Mouse (Mus musculus) forebrain, embryonic 11.5 days (tissue): ENCODE data around the gene Zbed4. TPM values are rescaled to one million over a fixed set of nuclear protein-coding genes. Genes with fewer than 3 reads are reported as not detected.
"Not testable (repeated sequence)": the region's sequence is repeated elsewhere in the genome, so short reads cannot be mapped to it uniquely, and the experiment has no call there.

Source experiments
- ATAC-seq: fragments of 200-750 bp; cut with Nextera tagmentation; replicated peaks from 2 replicates; pipeline ENCODE4 v1.8.0; 2017; ENCODE audit warnings: moderate TSS enrichment; ENCODE audit not compliant: low FRiP score
- DNase-seq: peaks from one replicate; pipeline ENCODE4 v3.0.0-alpha.2; 2017; ENCODE audit warnings: low spot score
- H3K27ac ChIP-seq: fragments of 300-500 bp; sonication (generic); 2 replicates; pipeline ENCODE4 v1.5.1; 2014; ENCODE audit warnings: low read depth, low read length
- H3K27me3 ChIP-seq: fragments of 300-500 bp; sonication (generic); 2 replicates; pipeline ENCODE4 v1.6.1; 2014; ENCODE audit warnings: mild to moderate bottlenecking, low read length, mixed read lengths; ENCODE audit not compliant: control insufficient read depth, insufficient read depth
- H3K36me3 ChIP-seq: fragments of 300-500 bp; sonication (generic); 2 replicates; pipeline ENCODE4 v1.6.1; 2014; ENCODE audit warnings: mild to moderate bottlenecking, low read length, moderate library complexity, mixed read lengths; ENCODE audit not compliant: control insufficient read depth, insufficient read depth
- H3K4me1 ChIP-seq: fragments of 300-500 bp; sonication (generic); replicated peaks from 2 replicates; pipeline ENCODE4 v1.6.1; 2014; ENCODE audit warnings: low read length, mixed read lengths; ENCODE audit not compliant: control insufficient read depth, insufficient read depth
- H3K4me2 ChIP-seq: fragments of 300-500 bp; sonication (generic); 2 replicates; pipeline ENCODE4 v1.6.1; 2014; ENCODE audit warnings: low read depth, mild to moderate bottlenecking, low read length, moderate library complexity, mixed read lengths; ENCODE audit not compliant: severe bottlenecking
- H3K4me3 ChIP-seq: fragments of 300-500 bp; sonication (generic); 2 replicates; pipeline ENCODE4 v1.5.1; 2014; ENCODE audit warnings: low read depth, low read length
- H3K9ac ChIP-seq: fragments of 300-500 bp; sonication (generic); 2 replicates; pipeline ENCODE4 v1.6.1; 2014; ENCODE audit warnings: low read length
- H3K9me3 ChIP-seq: fragments of 300-500 bp; sonication (generic); 2 replicates; pipeline ENCODE4 v1.6.1; 2016; ENCODE audit warnings: low read length, mixed read lengths; ENCODE audit not compliant: control insufficient read depth
- WGBS: fragments of 180-500 bp; shearing (Covaris S2); extraction: QIAGEN DNeasy Blood & Tissue Kit; methylation state at CpG from one replicate; pipeline ENCODE4 v1.1.7; 2014; 5-methylcytosine and 5-hydroxymethylcytosine counted together
- polyA plus RNA-seq: library from polyadenylated mRNA; unstranded; fragments of >200 nt; fragmentation: Nextera tagmentation; extraction: Ambion mirVana; gene quantifications from 2 replicates; pipeline ENCODE4 v1.2.1, GENCODE M21; 2014

Gene Zbed4
- polyA plus RNA-seq, 1 experiment from 2014 or later = 43.6 TPM

DNA sequence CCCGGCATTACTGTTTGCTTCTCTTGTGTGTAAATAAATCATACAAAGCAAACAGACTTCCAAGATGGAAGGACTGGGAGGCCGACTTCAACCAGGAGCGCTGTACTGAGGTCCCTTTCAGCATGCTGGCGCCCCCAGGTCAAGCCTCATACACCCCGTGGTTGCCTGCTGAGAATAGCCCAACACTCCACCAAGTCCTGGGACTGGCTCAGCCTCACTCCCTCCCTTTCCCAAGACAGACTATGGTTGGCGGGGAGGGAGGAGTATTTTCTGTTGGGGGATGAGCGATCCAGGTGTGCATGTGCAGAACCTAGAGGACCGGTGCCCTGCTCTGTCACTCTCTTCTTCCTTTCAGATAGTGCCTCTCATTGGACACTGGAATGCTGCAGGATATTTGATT, 56.7 kb downstream of the Zbed4 start:
- H3K9ac ChIP-seq = no peak overlapping the region

DNA sequence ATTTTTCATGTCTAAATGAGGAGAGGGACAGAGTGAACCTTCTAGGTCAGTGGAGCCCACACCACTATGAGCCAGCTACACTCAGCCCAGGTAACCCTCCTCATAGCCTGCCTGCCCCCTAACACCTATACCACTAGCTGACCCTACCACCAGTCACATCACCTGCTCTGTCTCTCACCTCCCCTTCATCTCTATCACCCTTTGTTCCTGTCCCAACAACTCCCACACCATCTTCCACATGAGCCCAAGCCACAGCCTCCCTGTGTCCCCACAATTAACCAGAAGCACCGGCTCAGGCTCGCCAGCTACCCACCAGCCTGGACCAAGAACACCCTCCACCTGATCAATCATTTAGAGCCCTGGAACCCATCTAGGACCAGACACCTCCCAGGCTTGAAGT, 58.9 kb downstream of the Zbed4 start:
- H3K9me3 ChIP-seq = no peaks in the 10 kb centered on the region
- no peak overlapping the region for H3K9ac ChIP-seq
- no peak overlapping the region for H3K4me2 ChIP-seq
- DNase-seq (no peak), ATAC-seq (no peak)
- H3K4me1 ChIP-seq = no peaks in the 10 kb centered on the region
- H3K27me3 ChIP-seq = no peaks in the 10 kb centered on the region
- H3K36me3 ChIP-seq = peaks cover 5% of the 10 kb centered on the region; the same call in 1 of the 2 replicates
- no peak overlapping the region for H3K4me3 ChIP-seq
- H3K27ac ChIP-seq = no peak overlapping the region
- WGBS = 96% methylated on average over 2 of the region's 2 CpGs

More for the DNA sequence above, 56.7 kb downstream of the Zbed4 start:
- Histone ChIP-seq H3K4me3 (no peak overlapping the region), H3K36me3 (peaks cover 6% of the 10 kb centered on the region; the same call in 1 of the 2 replicates), H3K4me2 (no peak overlapping the region), H3K4me1 (no peaks in the 10 kb centered on the region), H3K27ac (no peak overlapping the region), H3K27me3 (no peaks in the 10 kb centered on the region), H3K9me3 (no peaks in the 10 kb centered on the region)
- ATAC-seq = no peak
- WGBS = 88% methylated on average over 8 of the region's 8 CpGs
- no peak for DNase-seq

DNA sequence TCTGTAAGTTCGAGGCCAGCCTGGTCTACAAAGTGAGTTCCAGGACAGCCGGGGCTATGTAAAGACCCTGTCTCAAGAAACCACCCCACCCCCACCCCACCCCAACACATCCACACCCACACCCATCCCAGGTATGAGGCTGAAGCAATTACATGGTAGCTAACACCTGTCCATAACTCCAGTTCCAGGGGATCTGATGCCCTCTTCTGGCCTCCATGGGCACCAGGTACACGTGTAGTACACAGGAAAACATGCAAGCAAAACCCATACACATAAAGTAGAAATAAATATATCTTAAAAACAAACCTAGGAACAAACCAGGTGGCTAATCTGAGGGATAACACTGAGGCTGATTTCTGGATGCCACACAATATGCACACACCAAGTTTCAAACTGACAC, 61.8 kb downstream of the Zbed4 start:
- Histone ChIP-seq H3K4me2 (no peak overlapping the region), H3K9me3 (no peaks in the 10 kb centered on the region), H3K27me3 (no peaks in the 10 kb centered on the region), H3K36me3 (no peaks in the 10 kb centered on the region; the same call in 1 of the 2 replicates), H3K4me3 (no peak overlapping the region), H3K9ac (no peak overlapping the region), H3K27ac (no peak overlapping the region), H3K4me1 (no peaks in the 10 kb centered on the region)
- DNase-seq (no peak), ATAC-seq (no peak)
- WGBS = 91% methylated on average over 3 of the region's 3 CpGs

DNA sequence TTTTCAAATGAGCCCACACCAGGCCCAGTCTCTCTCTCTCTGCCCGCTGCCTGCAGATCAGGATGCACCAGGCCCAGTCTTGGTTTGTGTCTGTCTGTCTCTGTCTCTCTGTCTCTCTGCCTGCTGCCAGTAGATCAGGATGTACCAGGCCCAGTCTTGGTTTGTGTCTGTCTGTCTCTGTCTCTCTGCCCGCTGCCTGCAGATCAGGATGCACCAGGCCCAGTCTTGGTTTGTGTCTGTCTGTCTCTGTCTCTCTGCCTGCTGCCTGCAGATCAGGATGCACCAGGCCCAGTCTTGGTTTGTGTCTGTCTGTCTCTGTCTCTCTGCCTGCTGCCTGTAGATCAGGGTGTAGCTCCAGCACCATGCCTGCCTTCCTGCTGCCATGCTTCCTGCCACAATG, 62.4 kb downstream of the Zbed4 start:
- ATAC-seq, H3K9me3 ChIP-seq, H3K36me3 ChIP-seq, H3K4me1 ChIP-seq, H3K27me3 ChIP-seq, DNase-seq, H3K4me2 ChIP-seq, H3K4me3 ChIP-seq, H3K9ac ChIP-seq, H3K27ac ChIP-seq: not testable (repeated sequence)
- WGBS = 90% methylated on average over 2 of the region's 2 CpGs

DNA sequence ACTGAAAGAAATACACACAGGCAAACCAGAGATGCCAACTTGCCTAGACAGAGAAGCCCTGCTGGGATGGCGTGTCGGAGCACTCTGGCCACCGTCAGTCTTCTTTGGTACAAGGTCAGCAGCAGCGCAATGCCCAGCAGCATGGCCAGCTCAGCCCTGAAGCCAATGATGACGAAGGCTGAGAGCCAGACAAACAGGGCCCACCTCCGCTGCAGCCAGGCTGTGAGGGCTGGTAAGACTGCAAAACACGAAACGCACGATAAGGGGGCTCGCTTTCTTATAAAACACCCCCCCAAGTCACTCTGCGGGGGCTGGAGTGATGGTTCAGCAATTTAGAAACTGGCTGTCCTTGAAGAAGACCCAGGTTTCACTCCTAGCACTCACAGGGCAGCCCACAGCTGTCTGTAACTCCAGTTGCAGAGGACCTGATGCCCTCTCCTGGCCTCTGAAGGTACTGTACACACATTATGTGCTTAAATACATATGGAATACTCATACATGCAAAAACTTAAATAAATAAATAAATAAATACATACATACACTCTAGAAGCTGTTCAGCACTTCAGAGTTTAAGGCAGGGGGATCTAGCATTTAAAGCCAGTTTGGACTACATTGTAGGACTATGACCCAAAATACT, 63.1 kb downstream of the Zbed4 start:
- Histone ChIP-seq H3K27ac (no peak overlapping the region), H3K9me3 (no peaks in the 10 kb centered on the region), H3K27me3 (no peaks in the 10 kb centered on the region), H3K36me3 (no peaks in the 10 kb centered on the region; the same call in 1 of the 2 replicates), H3K4me3 (no peak overlapping the region), H3K4me1 (peaks cover 3% of the 10 kb centered on the region; the same call in 1 of the 2 replicates), H3K4me2 (no peak overlapping the region), H3K9ac (no peak overlapping the region)
- ATAC-seq = no peak
- DNase-seq = no peak
- 92% methylated on average over 11 of the region's 11 CpGs for WGBS

DNA sequence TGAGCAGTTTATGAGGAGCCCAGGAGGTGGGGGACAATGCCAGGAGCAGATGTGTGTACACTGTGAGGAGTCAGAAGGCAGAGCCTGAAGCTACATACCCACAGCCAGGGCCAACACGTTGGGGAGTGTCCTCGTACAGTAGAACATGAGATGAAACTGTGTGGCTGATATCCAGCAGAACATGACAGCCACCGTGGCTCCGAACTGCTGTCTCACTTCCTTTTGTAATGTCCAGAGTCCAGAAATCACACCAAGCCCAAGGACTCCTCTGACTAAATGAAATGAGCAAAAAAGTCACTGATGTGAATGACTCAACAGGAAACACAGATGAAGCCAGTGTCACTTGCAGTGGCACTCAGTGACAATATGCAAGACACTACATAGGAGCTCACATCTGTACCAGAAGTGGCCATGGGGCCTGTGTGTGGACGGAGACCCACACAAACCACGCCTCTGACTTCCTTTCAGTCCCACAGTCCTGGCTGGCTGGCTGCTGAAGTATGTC, 63.8 kb downstream of the Zbed4 start:
- 93% methylated on average over 6 of the region's 6 CpGs for WGBS
- Histone ChIP-seq H3K4me1 (peaks cover 5% of the 10 kb centered on the region; the same call in 1 of the 2 replicates), H3K4me2 (no peak overlapping the region), H3K27ac (no peak overlapping the region), H3K4me3 (no peak overlapping the region), H3K9me3 (no peaks in the 10 kb centered on the region), H3K9ac (no peak overlapping the region), H3K36me3 (no peaks in the 10 kb centered on the region; the same call in 1 of the 2 replicates), H3K27me3 (no peaks in the 10 kb centered on the region)
- ATAC-seq (no peak), DNase-seq (no peak)

DNA sequence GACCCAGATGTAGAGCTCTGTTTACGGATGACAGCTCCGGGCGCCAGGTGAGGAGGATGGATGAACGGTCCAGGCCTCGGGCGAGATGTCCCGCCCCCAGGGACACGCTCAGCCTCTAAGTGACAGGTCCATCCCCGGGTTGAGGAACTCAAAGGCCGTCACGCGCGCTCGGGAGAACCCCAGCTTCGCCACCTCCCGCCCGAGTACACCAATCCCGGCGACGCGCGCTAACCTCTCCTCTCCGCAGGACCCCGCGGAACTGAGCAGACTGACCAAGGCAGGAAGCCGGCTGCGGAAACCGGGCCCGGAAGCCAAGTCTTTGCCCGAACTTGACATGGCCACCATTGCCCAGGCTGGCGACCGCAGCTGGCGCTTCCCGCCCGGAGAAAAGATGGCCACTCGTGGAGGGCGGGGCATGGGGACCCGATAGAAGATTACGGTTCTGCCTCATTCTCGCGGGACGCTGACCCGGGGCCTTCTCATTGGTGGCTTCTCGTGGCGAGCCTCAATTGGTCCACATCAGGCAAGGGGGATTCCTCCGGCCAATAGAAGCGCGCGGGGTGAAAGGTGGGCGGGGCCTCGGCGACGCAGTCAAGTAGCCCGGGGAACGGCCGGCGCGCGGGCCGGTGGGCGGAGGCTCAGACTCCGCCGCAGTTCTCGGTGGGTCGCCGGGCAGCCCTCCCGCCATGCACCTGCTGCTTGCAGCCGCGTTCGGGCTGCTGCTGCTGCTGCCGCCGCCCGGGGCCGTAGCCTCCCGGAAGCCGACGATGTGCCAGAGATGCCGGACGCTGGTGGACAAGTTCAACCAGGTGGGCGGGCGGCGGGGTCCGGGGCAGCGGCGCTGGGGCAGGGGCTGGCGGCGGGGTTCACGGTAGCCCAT, 67.8 kb downstream of the Zbed4 start, which contains the start of the genes Alg12 and Creld2:
Alg12 (minus strand) TSS at position 293 of the 880 bp plus-strand sequence.
Creld2 (plus strand) TSS at position 621 of the 880 bp plus-strand sequence.
- Histone ChIP-seq H3K4me2 (peak within 1 kb of the TSS; percentile 88), H3K4me3 (peak within 1 kb of the TSS; percentile 82), H3K9ac (peak within 1 kb of the TSS; percentile 87), H3K4me1 (peaks cover 9% of the 10 kb centered on the region; the same call in 1 of the 2 replicates), H3K9me3 (no peaks in the 10 kb centered on the region), H3K36me3 (peaks cover 7% of the 10 kb centered on the region; the same call in 1 of the 2 replicates), H3K27me3 (no peaks in the 10 kb centered on the region), H3K27ac (peak within 1 kb of the TSS; percentile 39; the same call in 1 of the 2 replicates)
- DNase-seq (peak; percentile 100), ATAC-seq (peak; percentile 99)
- WGBS = under 1% methylated on average over 77 of the region's 88 CpGs

DNA sequence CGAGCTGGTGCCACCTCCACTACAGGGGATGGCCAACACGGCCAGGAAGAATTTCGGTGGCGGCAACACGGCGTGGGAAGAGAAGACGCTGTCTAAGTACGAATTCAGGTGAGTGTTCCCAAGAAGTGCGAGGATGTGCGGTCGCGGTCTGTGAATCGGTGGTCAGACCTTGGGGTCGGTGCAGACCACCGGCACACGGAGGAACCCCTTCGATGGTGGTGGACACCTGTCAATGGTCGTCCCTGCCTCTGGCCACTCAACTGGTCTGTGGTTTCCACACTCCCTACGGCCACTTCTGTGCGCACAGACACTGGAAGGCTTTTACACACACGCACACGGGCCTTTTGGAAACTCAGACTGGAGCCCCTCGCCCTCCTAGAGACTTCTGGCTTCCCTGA, 68.4 kb downstream of the Zbed4 start:
- no peak overlapping the region for H3K27ac ChIP-seq
- H3K27me3 ChIP-seq = no peaks in the 10 kb centered on the region
- H3K4me1 ChIP-seq = peaks cover 9% of the 10 kb centered on the region; the same call in 1 of the 2 replicates
- peak overlapping the region; percentile 88 for H3K4me2 ChIP-seq
- no peaks in the 10 kb centered on the region for H3K9me3 ChIP-seq
- ATAC-seq = peak; percentile 2; the same call in 1 of the 2 replicates
- H3K36me3 ChIP-seq = peaks cover 10% of the 10 kb centered on the region; the same call in 1 of the 2 replicates
- H3K9ac ChIP-seq = peak overlapping the region; percentile 87
- DNase-seq = no peak
- peak overlapping the region; percentile 82 for H3K4me3 ChIP-seq
- WGBS = 1% methylated on average over 23 of the region's 23 CpGs
